Mouse (Mus musculus) heart, embryonic 15.5 days (tissue): ENCODE measurements around the gene Nelfa. TPM values are rescaled to one million over a fixed set of nuclear protein-coding genes. Genes with fewer than 3 reads are reported as not detected.

Source experiments
- ATAC-seq: fragments of 200-750 bp; cut with Nextera tagmentation; replicated peaks from 2 replicates; pipeline ENCODE4 v1.8.0; 2017; ENCODE audit warnings: low read depth, moderate TSS enrichment; ENCODE audit not compliant: insufficient number of reproducible peaks, insufficient read depth, low FRiP score
- H3K27ac ChIP-seq: fragments of 300-500 bp; sonication (generic); 2 replicates; pipeline ENCODE4 v1.5.1; 2015; ENCODE audit warnings: mild to moderate bottlenecking, inconsistent platforms
- H3K27me3 ChIP-seq: fragments of 300-500 bp; sonication (generic); 2 replicates; pipeline ENCODE4 v1.6.1; 2015; ENCODE audit warnings: inconsistent platforms
- H3K36me3 ChIP-seq: fragments of 300-500 bp; sonication (generic); 2 replicates; pipeline ENCODE4 v1.6.1; 2015; ENCODE audit warnings: mild to moderate bottlenecking, inconsistent platforms
- H3K4me1 ChIP-seq: fragments of 300-500 bp; sonication (generic); replicated peaks from 2 replicates; pipeline ENCODE4 v1.6.1; 2015; ENCODE audit warnings: inconsistent platforms
- H3K4me2 ChIP-seq: fragments of 300-500 bp; sonication (generic); 2 replicates; pipeline ENCODE4 v1.6.1; 2015; ENCODE audit warnings: inconsistent platforms, mild to moderate bottlenecking, moderate library complexity
- H3K4me3 ChIP-seq: fragments of 300-500 bp; sonication (generic); 2 replicates; pipeline ENCODE4 v1.5.1; 2015; ENCODE audit warnings: mild to moderate bottlenecking, inconsistent platforms
- H3K9ac ChIP-seq: fragments of 300-500 bp; sonication (generic); 2 replicates; pipeline ENCODE4 v1.6.1; 2015; ENCODE audit warnings: mild to moderate bottlenecking, inconsistent platforms
- H3K9me3 ChIP-seq: fragments of 300-500 bp; sonication (generic); replicated peaks from 2 replicates; pipeline ENCODE4 v1.6.1; 2016; ENCODE audit warnings: inconsistent platforms
- WGBS: fragments of 180-500 bp; shearing (Covaris S2); methylation state at CpG from one replicate; pipeline ENCODE4 v1.1.7; 2015; ENCODE audit warnings: mixed read lengths; 5-methylcytosine and 5-hydroxymethylcytosine counted together
- polyA plus RNA-seq: library from polyadenylated mRNA; unstranded; fragments of >200 nt; fragmentation: Nextera tagmentation; extraction: Ambion mirVana; gene quantifications from 2 replicates; pipeline ENCODE4 v1.2.1, GENCODE M21; 2015

The Nelfa gene
- polyA plus RNA-seq, 1 experiment from 2014 or later = 24.6 TPM

DNA sequence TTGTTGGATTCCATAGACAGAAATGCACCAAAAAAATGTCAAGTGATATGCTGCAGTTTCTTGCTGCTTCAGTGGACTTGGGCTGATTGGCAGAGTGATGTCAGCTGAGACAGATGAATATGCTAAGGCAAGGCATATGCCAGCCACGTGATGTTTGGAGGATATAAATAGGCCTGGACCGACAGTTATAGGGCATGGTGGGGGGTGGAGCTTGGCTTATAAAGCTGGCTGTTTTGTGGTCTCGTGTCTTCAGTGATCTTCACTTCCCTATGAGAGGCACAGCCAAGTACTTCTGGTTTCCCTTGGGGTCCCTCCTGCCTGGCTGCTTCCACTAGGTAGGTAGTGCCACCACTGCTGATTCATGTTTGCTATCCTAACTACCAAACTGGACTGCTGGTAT, 2.2 kb upstream of the Nelfa start:
- 0 out of 2 replicates have a peak, but pooled peaks cover under 1% of the 10 kb centered on the region for H3K9me3 ChIP-seq
- no peak for ATAC-seq
- H3K4me1 ChIP-seq = peaks cover 26% of the 10 kb centered on the region
- H3K27me3 ChIP-seq = no peaks in the 10 kb centered on the region
- no peak overlapping the region for H3K27ac ChIP-seq
- H3K4me2 ChIP-seq = no peak overlapping the region; the same call in 1 of the 2 replicates
- WGBS = 60% methylated on average over 3 of the region's 3 CpGs
- no peak overlapping the region for H3K4me3 ChIP-seq
- H3K36me3 ChIP-seq = no peaks in the 10 kb centered on the region
- no peak overlapping the region for H3K9ac ChIP-seq

DNA sequence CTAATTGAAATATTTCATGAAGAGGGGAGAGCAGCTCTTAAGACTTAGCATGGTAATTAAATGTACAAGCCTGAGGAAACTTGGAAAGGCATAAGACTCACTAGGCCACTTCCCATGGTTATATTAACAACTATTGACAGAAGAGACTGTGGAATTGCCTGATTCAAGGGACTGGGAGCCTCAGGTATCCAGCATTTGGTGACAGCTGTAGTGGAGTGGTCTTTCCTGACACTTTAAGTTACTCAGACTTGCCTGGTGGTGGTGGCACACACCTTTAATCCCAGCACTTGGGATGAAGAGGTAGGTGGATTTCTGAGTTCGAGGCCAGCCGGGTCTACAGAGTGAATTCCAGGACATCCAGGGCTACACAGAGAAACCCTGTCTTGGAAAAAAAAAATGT, 1.0 kb upstream of the Nelfa start:
- Histone ChIP-seq H3K4me2 (peak overlapping the region; percentile 74), H3K27me3 (no peaks in the 10 kb centered on the region), H3K4me3 (peak overlapping the region; percentile 89), H3K36me3 (0 out of 2 replicates have a peak, but pooled peaks cover 2% of the 10 kb centered on the region), H3K4me1 (peaks cover 26% of the 10 kb centered on the region), H3K9me3 (no peaks in the 10 kb centered on the region), H3K9ac (peak overlapping the region; percentile 63; the same call in 1 of the 2 replicates), H3K27ac (no peak overlapping the region)
- ATAC-seq = no peak
- 95% methylated on average over 2 of the region's 2 CpGs for WGBS

DNA sequence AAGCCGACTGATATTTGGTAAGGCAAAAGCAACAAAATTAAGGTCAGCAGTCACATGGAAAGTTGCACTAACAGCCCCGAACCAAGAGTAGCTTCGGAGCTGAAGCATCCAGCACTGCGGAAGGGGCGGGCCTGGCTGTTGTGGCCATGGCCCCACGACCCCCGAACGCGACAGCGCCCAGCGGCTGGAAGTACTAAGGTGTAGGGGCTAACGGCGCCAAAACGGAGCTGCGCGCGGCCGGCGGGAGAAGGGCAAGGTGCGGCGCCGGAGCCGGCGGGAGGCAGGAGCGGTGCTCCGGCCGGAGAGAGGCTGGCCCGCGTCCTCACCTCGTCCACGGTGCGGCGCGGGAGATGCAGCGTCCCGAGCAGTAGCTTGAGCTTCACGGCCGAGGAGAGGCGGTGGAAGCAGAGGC, 507 bp downstream of the Nelfa start:
- Histone ChIP-seq H3K9me3 (no peaks in the 10 kb centered on the region), H3K27ac (peak overlapping the region; percentile 92), H3K27me3 (no peaks in the 10 kb centered on the region), H3K36me3 (0 out of 2 replicates have a peak, but pooled peaks cover 7% of the 10 kb centered on the region), H3K4me3 (peak overlapping the region; percentile 89), H3K9ac (peak overlapping the region; percentile 87), H3K4me2 (peak overlapping the region; percentile 65), H3K4me1 (peaks cover 26% of the 10 kb centered on the region)
- under 1% methylated on average over 38 of the region's 39 CpGs for WGBS
- peak; percentile 43 for ATAC-seq

DNA sequence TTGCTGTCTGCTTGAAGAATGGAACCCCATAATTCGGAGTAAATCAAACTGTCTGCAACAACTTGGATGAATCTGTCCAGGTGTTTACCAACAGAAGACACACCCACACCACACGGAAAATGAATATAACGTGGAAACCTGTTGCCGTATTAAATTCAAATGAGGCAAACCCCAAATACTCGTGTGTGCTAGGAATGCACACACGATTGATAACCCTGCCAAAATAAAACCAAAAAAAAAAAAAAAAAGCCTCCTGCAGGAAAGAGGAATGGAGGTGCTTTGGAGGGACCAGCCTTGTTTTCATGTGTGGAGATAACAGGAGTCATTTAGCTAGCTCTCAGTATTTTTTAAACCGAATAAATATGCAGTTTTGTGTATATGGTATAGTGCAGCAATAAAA, 1.3 kb downstream of the Nelfa start:
- H3K4me3 ChIP-seq = peak overlapping the region; percentile 89
- H3K27ac ChIP-seq = no peak overlapping the region
- H3K9me3 ChIP-seq = no peaks in the 10 kb centered on the region
- WGBS = 70% methylated on average over 7 of the region's 7 CpGs
- peak overlapping the region; percentile 65 for H3K4me2 ChIP-seq
- H3K9ac ChIP-seq = peak overlapping the region; percentile 87; the same call in 1 of the 2 replicates
- peaks cover 13% of the 10 kb centered on the region for H3K36me3 ChIP-seq
- peaks cover 26% of the 10 kb centered on the region for H3K4me1 ChIP-seq
- no peaks in the 10 kb centered on the region for H3K27me3 ChIP-seq
- ATAC-seq = no peak

DNA sequence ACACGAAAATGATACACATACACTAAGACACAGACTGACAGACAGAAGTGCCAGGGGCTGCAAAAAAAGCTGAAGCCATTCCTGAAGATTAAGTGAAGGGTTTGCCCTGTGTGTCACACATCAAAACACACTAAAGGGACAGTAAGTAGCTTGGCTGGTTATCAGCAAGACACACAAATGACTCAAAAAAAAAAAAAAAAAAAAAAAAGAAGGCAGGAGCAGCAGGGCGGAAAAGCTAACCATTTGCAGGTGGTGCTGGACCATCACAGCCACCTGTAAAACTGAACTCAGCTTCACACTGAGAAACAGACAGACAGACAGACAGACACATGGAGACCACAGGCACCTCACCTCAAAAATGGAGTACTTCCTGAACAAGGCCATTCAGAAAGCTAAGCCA, 2.1 kb downstream of the Nelfa start:
- Histone ChIP-seq H3K9ac (no peak overlapping the region), H3K9me3 (no peaks in the 10 kb centered on the region), H3K27me3 (no peaks in the 10 kb centered on the region), H3K36me3 (peaks cover 21% of the 10 kb centered on the region), H3K27ac (no peak overlapping the region), H3K4me1 (peaks cover 26% of the 10 kb centered on the region), H3K4me2 (no peak overlapping the region), H3K4me3 (no peak overlapping the region)
- whole genome bisulfite sequencing = 82% methylated on average over 2 of the region's 2 CpGs
- no peak for ATAC-seq

DNA sequence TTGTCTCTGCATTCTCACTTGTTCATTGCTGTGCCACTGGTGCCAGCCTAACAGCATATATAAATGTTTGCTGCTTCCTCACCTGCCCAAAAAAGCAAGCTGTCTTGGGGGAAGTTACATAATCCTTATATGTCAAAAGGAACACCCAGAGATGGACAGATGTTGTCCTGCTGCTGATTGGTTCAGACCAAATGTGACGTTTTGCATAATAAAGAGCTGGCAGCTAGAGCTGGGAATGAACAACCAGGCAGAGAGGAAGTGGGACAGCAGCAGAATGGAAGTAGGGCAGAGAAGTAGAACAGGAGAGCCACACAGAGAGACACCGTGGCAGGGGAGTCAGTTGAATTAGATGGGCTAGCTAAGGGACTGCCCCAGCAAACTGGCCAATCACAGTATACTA, 3.8 kb downstream of the Nelfa start:
- Histone ChIP-seq H3K36me3 (peaks cover 30% of the 10 kb centered on the region), H3K4me2 (no peak overlapping the region), H3K27me3 (no peaks in the 10 kb centered on the region), H3K9me3 (no peaks in the 10 kb centered on the region), H3K4me1 (peaks cover 21% of the 10 kb centered on the region), H3K4me3 (no peak overlapping the region), H3K27ac (no peak overlapping the region), H3K9ac (no peak overlapping the region)
- WGBS = 80% methylated on average over 2 of the region's 2 CpGs
- ATAC-seq = no peak

DNA sequence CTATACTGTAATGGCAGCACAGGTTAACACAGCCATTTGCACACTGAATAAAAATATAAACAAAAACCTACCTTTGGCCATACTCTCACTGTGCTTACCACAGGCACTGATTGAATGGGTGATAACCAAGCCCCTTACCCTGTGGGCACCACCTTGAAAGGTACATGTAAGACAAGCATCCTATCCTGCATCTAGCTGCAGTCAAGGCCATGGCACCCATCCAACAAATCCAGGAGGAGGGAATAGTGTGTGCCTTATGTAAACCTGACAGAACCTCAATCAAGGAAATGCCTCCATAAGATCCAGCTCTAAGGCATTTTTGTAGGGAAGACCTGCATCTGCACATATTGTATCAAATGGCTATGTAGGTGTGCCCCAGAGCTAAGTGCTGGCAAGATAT, 10.0 kb downstream of the Nelfa start:
- Histone ChIP-seq H3K4me1 (no peaks in the 10 kb centered on the region), H3K9ac (no peak overlapping the region), H3K4me3 (no peak overlapping the region), H3K27me3 (no peaks in the 10 kb centered on the region), H3K4me2 (no peak overlapping the region), H3K9me3 (no peaks in the 10 kb centered on the region), H3K27ac (no peak overlapping the region), H3K36me3 (peaks cover 31% of the 10 kb centered on the region)
- no peak for ATAC-seq

DNA sequence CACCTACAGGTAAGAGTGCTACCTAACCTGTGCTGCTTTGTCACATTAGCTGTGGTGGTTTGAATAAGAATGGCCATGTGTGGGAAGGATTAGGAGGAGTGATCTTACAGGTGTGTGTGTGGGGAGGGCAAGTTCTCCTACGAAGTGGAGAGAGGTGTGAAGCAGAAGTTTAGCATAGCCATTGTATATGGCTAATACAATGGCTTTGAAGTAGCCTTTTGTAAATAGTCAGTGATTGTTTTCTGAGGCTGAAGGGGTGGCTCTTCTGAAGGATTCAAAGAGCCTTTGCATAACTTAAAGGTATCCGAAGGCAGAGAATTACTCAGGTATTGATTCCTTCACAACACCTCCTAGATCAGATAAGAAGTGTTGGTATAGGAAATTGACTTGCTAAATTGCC, 13.6 kb downstream of the Nelfa start:
- no peak for ATAC-seq
- H3K9ac ChIP-seq = no peak overlapping the region
- no peaks in the 10 kb centered on the region for H3K9me3 ChIP-seq
- H3K4me2 ChIP-seq = no peak overlapping the region
- no peaks in the 10 kb centered on the region for H3K4me1 ChIP-seq
- H3K27ac ChIP-seq = no peak overlapping the region
- H3K27me3 ChIP-seq = no peaks in the 10 kb centered on the region
- WGBS = 56% methylated on average over 2 of the region's 2 CpGs
- H3K36me3 ChIP-seq = peaks cover 33% of the 10 kb centered on the region
- H3K4me3 ChIP-seq = no peak overlapping the region

DNA sequence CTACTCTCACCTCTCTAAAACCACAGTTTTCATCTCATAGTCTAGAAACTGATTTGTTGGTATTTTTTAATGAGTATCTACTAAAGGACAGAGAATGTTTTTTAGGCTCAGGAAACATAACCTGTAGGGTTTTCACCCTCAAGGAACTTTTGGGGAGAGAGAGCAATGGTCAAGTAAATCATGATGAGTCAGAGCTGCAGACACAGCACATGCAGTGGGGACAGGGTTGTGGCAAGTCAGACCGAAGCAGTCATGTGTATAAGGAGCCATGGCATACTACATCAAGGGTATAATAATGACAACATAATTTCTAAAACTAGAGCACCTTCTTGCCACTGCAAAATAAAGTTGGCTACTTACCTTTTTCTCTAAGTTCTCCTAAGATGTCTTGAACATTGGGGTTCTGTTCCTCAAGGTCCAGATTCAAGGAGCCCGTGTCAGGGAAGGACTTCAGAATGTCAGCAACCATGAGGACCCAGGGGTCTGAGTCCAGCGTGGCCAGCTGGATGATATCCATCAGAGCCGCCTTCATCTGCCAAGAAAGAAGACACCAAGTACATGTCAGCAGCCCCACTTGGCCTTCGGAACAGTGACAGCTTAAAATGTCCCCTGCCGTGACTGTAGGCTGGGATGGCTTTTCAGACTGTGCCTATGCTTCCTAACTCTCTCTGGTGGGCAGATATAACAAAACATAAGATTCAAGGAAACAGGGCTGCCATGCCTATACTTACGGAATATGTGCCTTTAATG, 14.6 kb downstream of the Nelfa start:
- no peak overlapping the region for H3K4me2 ChIP-seq
- no peak overlapping the region for H3K27ac ChIP-seq
- H3K4me1 ChIP-seq = no peaks in the 10 kb centered on the region
- 76% methylated on average over 7 of the region's 7 CpGs for WGBS
- peaks cover 34% of the 10 kb centered on the region for H3K36me3 ChIP-seq
- H3K9me3 ChIP-seq = no peaks in the 10 kb centered on the region
- H3K27me3 ChIP-seq = no peaks in the 10 kb centered on the region
- H3K4me3 ChIP-seq = no peak overlapping the region
- ATAC-seq = no peak
- H3K9ac ChIP-seq = no peak overlapping the region

DNA sequence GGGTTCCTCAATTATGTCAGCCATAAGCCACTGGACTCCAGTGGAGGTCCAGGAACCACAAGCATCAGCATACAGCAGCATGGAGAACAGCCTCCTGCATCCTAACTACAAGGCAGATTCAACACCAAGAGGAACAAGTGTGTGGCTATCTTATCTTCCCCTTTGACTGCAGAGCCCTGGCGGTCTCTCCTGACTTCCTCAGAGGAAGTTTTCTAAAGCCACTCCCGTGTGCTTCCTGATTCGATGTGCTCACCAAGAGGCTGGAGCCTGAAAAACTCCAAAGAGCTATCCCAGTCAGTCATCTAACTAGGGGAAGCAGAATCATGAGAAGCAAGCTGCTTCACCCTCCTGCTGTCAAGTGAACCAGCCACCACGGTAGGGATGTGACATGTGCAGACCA, 15.3 kb downstream of the Nelfa start:
- no peak for ATAC-seq
- 33% methylated on average over 4 of the region's 4 CpGs for WGBS
- Histone ChIP-seq H3K4me2 (no peak overlapping the region), H3K9me3 (no peaks in the 10 kb centered on the region), H3K4me1 (no peaks in the 10 kb centered on the region), H3K9ac (no peak overlapping the region), H3K36me3 (peaks cover 41% of the 10 kb centered on the region), H3K27ac (no peak overlapping the region), H3K27me3 (no peaks in the 10 kb centered on the region), H3K4me3 (no peak overlapping the region)

DNA sequence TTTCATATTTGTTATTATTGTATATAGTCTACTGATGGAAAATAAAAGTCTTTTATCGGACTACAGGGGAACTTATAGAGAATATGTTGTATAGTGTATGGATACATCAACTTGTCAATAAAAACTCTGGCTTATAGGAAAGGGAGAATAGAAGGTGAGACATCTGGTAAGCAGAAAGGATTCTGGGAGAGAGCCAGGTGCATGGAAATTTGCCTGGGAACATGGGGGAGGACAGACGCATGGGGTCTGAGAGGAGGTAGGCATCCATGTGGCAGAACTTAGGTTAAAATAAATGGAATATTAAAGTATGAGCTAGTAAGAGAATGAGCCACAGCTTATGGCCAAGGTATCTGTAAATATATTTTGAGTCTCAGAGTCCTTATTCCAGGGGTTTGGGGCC, 16.2 kb downstream of the Nelfa start:
- 93% methylated on average over 2 of the region's 2 CpGs for WGBS
- Histone ChIP-seq H3K4me2 (no peak overlapping the region), H3K9ac (no peak overlapping the region), H3K4me3 (no peak overlapping the region), H3K27ac (no peak overlapping the region), H3K4me1 (no peaks in the 10 kb centered on the region), H3K27me3 (no peaks in the 10 kb centered on the region), H3K36me3 (peaks cover 49% of the 10 kb centered on the region), H3K9me3 (no peaks in the 10 kb centered on the region)
- no peak for ATAC-seq

DNA sequence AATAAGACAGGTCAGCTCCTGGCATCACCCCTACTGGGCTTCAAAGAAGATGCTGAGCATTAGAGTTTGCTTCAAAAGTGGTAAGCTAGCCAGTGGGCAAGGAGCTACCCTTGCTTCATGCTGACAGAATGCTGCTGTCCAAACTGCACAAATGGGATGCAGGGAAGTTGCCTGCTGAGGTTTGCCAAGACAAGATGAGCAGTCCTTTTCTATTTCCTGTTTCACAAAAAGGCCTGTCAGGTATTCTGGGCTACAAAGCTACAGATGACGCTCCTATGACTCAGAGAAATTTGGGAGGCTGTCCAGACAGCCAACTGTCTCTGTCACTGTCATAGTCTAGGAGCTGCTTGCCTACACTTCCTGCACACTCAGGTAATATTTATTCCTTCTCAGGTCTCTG, 16.7 kb downstream of the Nelfa start:
- Histone ChIP-seq H3K36me3 (peaks cover 49% of the 10 kb centered on the region), H3K4me3 (no peak overlapping the region), H3K4me2 (no peak overlapping the region), H3K27ac (no peak overlapping the region), H3K9me3 (no peaks in the 10 kb centered on the region), H3K27me3 (no peaks in the 10 kb centered on the region), H3K9ac (no peak overlapping the region), H3K4me1 (no peaks in the 10 kb centered on the region)
- no peak for ATAC-seq
- 96% methylated on average over 1 of the region's 1 CpGs for WGBS
